Mouse (Mus musculus) heart, embryonic 14.5 days (tissue): ENCODE data around the gene Pik3cg. TPM values are rescaled to one million over a fixed set of nuclear protein-coding genes. Genes with fewer than 3 reads are reported as not detected.

Source experiments
- ATAC-seq: fragments of 200-750 bp; cut with Nextera tagmentation; 2 replicates; pipeline ENCODE4 v1.8.0; 2017; ENCODE audit warnings: low read depth, moderate TSS enrichment; ENCODE audit not compliant: insufficient number of reproducible peaks, insufficient read depth, low FRiP score
- H3K27ac ChIP-seq, 2 experiments: fragments of 200-500 bp in 1 of 2; fragments of 300-500 bp in 1 of 2; sonication (generic) in 1 of 2; replicated peaks in 1 of 2; 2 replicates each; pipeline ENCODE4 v1.5.1; 2012 to 2014; ENCODE audit warnings: low read depth in 2 of 2, low read length in 2 of 2, control low read depth in 1 of 2, mild to moderate bottlenecking in 1 of 2, mixed read lengths in 1 of 2; ENCODE audit not compliant: control insufficient read depth in 1 of 2, insufficient read depth in 1 of 2
- H3K27me3 ChIP-seq: fragments of 300-500 bp; sonication (generic); 2 replicates; pipeline ENCODE4 v1.6.1; 2014; ENCODE audit warnings: mild to moderate bottlenecking, low read length, control low read depth; ENCODE audit not compliant: control insufficient read depth, insufficient read depth
- H3K36me3 ChIP-seq: fragments of 300-500 bp; sonication (generic); 2 replicates; pipeline ENCODE4 v1.6.1; 2014; ENCODE audit warnings: mild to moderate bottlenecking, control low read depth, low read length, mixed read lengths; ENCODE audit not compliant: control insufficient read depth, insufficient read depth
- H3K4me1 ChIP-seq, 2 experiments: fragments of 200-500 bp in 1 of 2; fragments of 300-500 bp in 1 of 2; sonication (generic) in 1 of 2; 2 replicates each; pipeline ENCODE4 v1.6.1; 2012 to 2014; ENCODE audit warnings: low read length in 2 of 2, control low read depth in 1 of 2, mixed read lengths in 1 of 2; ENCODE audit not compliant: control insufficient read depth in 2 of 2, insufficient read depth in 2 of 2
- H3K4me2 ChIP-seq: fragments of 300-500 bp; sonication (generic); 2 replicates; pipeline ENCODE4 v1.6.1; 2014; ENCODE audit warnings: mild to moderate bottlenecking, low read length
- H3K4me3 ChIP-seq, 2 experiments: fragments of 200-500 bp in 1 of 2; fragments of 300-500 bp in 1 of 2; sonication (generic) in 1 of 2; 2 replicates each; pipeline ENCODE4 v1.5.1; 2012 to 2014; ENCODE audit warnings: low read length in 2 of 2, mild to moderate bottlenecking in 2 of 2, control low read depth in 1 of 2, low read depth in 1 of 2, moderate library complexity in 1 of 2; ENCODE audit not compliant: control insufficient read depth in 1 of 2, insufficient read depth in 1 of 2
- H3K9ac ChIP-seq: fragments of 300-500 bp; sonication (generic); 2 replicates; pipeline ENCODE4 v1.6.1; 2014; ENCODE audit warnings: mild to moderate bottlenecking, low read length
- H3K9me3 ChIP-seq: fragments of 300-500 bp; sonication (generic); 2 replicates; pipeline ENCODE4 v1.6.1; 2016; ENCODE audit warnings: low read length, control low read depth; ENCODE audit not compliant: control insufficient read depth
- WGBS: fragments of 180-500 bp; shearing (Covaris S2); extraction: QIAGEN DNeasy Blood & Tissue Kit; methylation state at CpG from one replicate; pipeline ENCODE4 v1.1.7; 2014; 5-methylcytosine and 5-hydroxymethylcytosine counted together
- polyA plus RNA-seq: library from polyadenylated mRNA; unstranded; fragments of >200 nt; fragmentation: Nextera tagmentation; extraction: Ambion mirVana; gene quantifications from 2 replicates; pipeline ENCODE4 v1.2.1, GENCODE M21; 2014

Pik3cg gene
- polyA plus RNA-seq, 1 experiment from 2014 or later, result 1.9 TPM

GRCm38 (mm10) chr12:32212702-32213101 lies 4.2 kb upstream of the Pik3cg start:
- no peak overlapping the region for H3K27ac ChIP-seq
- no peak overlapping the region for H3K4me2 ChIP-seq
- WGBS, result 85% methylated on average over 5 of the region's 5 CpGs
- no peak overlapping the region for H3K4me3 ChIP-seq
- no peaks in the 10 kb centered on the region for H3K9me3 ChIP-seq
- H3K9ac ChIP-seq, result no peak overlapping the region
- H3K4me1 ChIP-seq, result peaks cover 0 to 6% of the 10 kb centered on the region in 2 experiments; a peak in 2 of 4 replicates
- H3K36me3 ChIP-seq, result no peaks in the 10 kb centered on the region
- no peaks in the 10 kb centered on the region for H3K27me3 ChIP-seq
- ATAC-seq, result no peak

DNA sequence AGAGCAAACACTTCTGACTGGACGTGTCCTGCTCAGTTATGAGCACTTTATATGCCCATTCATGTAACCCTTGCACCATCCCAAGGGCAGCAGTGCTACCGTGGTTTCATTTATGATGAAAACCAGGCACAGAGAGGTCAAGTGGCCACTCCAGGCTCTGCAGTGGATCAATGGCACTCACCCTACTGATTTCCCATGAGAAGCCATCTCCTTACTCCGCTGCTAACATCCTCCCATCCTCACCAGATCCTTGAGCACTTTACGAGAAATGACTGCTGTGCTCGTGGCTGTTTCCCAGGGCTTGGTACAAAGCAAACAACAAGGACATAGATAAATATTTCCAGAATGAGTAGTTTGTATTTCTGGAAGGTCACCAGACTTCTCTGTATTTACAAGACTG lies 3.7 kb upstream of the Pik3cg start:
- H3K36me3 ChIP-seq, result no peaks in the 10 kb centered on the region
- H3K4me1 ChIP-seq, result peaks cover 0 to 6% of the 10 kb centered on the region in 2 experiments; a peak in 2 of 4 replicates
- no peak overlapping the region for H3K9ac ChIP-seq
- no peaks in the 10 kb centered on the region for H3K9me3 ChIP-seq
- ATAC-seq, result no peak
- no peak overlapping the region for H3K4me2 ChIP-seq
- H3K27me3 ChIP-seq, result no peaks in the 10 kb centered on the region
- H3K27ac ChIP-seq, result no peak overlapping the region
- WGBS, result 48% methylated on average over 5 of the region's 5 CpGs
- H3K4me3 ChIP-seq, result no peak overlapping the region

DNA sequence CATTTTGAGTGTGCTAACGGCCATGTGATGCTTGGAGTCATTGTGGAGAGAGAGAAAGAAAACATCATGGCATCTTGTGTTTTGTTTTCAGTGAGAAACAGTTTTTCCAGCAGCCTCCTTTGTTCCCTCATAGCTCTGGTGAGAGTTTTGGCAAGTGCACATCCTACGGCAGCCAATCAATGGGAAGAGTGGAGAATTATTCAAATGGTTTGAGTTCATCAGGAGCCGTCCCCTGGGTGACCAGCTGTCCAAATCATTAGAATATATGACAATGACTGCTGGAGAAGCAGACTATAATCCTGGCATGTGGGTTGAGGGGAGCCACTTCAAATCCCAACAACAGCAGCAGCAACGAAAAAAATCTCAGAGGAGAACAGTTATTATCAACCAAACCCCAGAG lies 2.8 kb upstream of the Pik3cg start:
- Histone ChIP-seq H3K27me3 (no peaks in the 10 kb centered on the region), H3K36me3 (no peaks in the 10 kb centered on the region), H3K4me3 (no peak overlapping the region), H3K9ac (no peak overlapping the region), H3K4me2 (no peak overlapping the region), H3K27ac (no peak overlapping the region), H3K9me3 (no peaks in the 10 kb centered on the region), H3K4me1 (peaks cover 0 to 6% of the 10 kb centered on the region in 2 experiments; a peak in 2 of 4 replicates)
- WGBS, result 68% methylated on average over 4 of the region's 4 CpGs
- no peak for ATAC-seq

DNA sequence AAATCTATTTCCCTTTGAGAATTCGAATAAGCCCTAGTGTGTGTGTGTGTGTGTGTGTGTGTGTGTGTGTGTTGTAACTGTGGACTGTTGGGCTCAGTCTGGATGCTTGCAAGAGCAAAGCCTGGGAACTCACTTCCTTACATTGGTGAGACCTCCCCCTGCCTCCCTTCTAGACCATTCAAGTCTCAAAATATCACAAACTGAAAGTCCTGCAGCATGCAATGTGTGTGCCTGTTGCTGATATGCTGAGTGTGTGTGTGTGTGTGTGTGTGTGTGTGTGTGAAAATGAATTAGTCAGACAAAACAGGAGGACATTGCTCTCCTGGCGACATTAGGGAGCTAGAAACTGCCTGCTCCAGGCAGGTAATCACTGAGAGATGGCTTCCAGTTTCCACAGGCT lies 492 bp upstream of the Pik3cg start:
- no peak for ATAC-seq
- no peak overlapping the region for H3K4me3 ChIP-seq
- WGBS, result 57% methylated on average over 2 of the region's 2 CpGs
- peaks cover 0 to 6% of the 10 kb centered on the region in 2 experiments; a peak in 2 of 4 replicates for H3K4me1 ChIP-seq
- no peaks in the 10 kb centered on the region for H3K27me3 ChIP-seq
- H3K36me3 ChIP-seq, result no peaks in the 10 kb centered on the region
- peak overlapping the region; percentile 48 for H3K4me2 ChIP-seq
- H3K9ac ChIP-seq, result no peak overlapping the region
- no peaks in the 10 kb centered on the region for H3K9me3 ChIP-seq
- H3K27ac ChIP-seq, result peak overlapping the region in 1 of 2 experiments; percentile 31; a peak in 1 of 4 replicates

DNA sequence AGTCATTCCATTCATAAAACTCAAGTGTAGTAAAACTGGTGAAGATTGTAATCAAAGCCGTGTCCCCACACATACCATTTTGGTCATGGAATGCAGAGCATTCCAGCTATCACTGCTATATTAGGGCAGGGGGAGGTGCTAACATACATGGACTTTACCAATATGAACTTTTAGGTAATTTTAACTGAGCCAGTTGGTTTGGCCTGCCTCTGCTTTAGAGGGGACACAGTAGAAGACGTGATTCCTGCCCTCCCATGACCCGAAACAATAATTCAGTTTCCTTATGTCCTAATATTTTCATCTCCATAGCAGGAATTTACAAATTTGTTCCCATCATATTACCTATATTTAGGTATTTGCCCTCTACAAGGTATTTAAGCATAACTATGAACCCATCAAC lies 1.3 kb downstream of the Pik3cg start:
- no peaks in the 10 kb centered on the region for H3K36me3 ChIP-seq
- no peak overlapping the region for H3K9ac ChIP-seq
- no peaks in the 10 kb centered on the region for H3K9me3 ChIP-seq
- ATAC-seq, result no peak
- no peak overlapping the region for H3K4me2 ChIP-seq
- H3K4me3 ChIP-seq, result no peak overlapping the region
- 67% methylated on average over 3 of the region's 3 CpGs for WGBS
- no peaks in the 10 kb centered on the region for H3K27me3 ChIP-seq
- peaks cover 0 to 5% of the 10 kb centered on the region in 2 experiments; a peak in 2 of 4 replicates for H3K4me1 ChIP-seq
- H3K27ac ChIP-seq, result no peak overlapping the region

GRCm38 (mm10) chr12:32203695-32204094 lies 4.8 kb downstream of the Pik3cg start:
- Histone ChIP-seq H3K9me3 (no peaks in the 10 kb centered on the region), H3K36me3 (no peaks in the 10 kb centered on the region), H3K4me2 (no peak overlapping the region), H3K27me3 (no peaks in the 10 kb centered on the region), H3K4me1 (0 out of 4 replicates have a peak, but pooled peaks cover 0 to 4% of the 10 kb centered on the region in 2 experiments), H3K4me3 (no peak overlapping the region), H3K9ac (no peak overlapping the region), H3K27ac (no peak overlapping the region)
- ATAC-seq, result no peak
- WGBS, result 74% methylated on average over 8 of the region's 8 CpGs

- H3K4me3 ChIP-seq, result no peak overlapping the region
- no peaks in the 10 kb centered on the region for H3K4me1 ChIP-seq
- no peak overlapping the region for H3K9ac ChIP-seq
- 82% methylated on average over 5 of the region's 5 CpGs for WGBS
- H3K9me3 ChIP-seq, result no peaks in the 10 kb centered on the region
- no peak for ATAC-seq
- H3K4me2 ChIP-seq, result no peak overlapping the region
- no peaks in the 10 kb centered on the region for H3K36me3 ChIP-seq
- H3K27me3 ChIP-seq, result no peaks in the 10 kb centered on the region
- H3K27ac ChIP-seq, result no peak overlapping the region
Observed at GRCm38 (mm10) chr12:32202583-32202982, 5.9 kb downstream of the Pik3cg start.

- no peak overlapping the region for H3K9ac ChIP-seq
- no peaks in the 10 kb centered on the region for H3K4me1 ChIP-seq
- no peak for ATAC-seq
- WGBS, result 92% methylated on average over 7 of the region's 7 CpGs
- H3K4me2 ChIP-seq, result no peak overlapping the region
- H3K4me3 ChIP-seq, result no peak overlapping the region
- no peaks in the 10 kb centered on the region for H3K27me3 ChIP-seq
- H3K27ac ChIP-seq, result no peak overlapping the region
- H3K9me3 ChIP-seq, result no peaks in the 10 kb centered on the region
- no peaks in the 10 kb centered on the region for H3K36me3 ChIP-seq
Observed at GRCm38 (mm10) chr12:32201932-32202331, 6.5 kb downstream of the Pik3cg start.
